Mouse (Mus musculus) testis, adult 2 months (tissue): ENCODE results near the gene Ctdspl2.
A peak's percentile ranks its signal among the peaks of the same experiment; 100 is the strongest.

Experiments used
- CTCF ChIP-seq: fragments of 200-500 bp; IDR thresholded peaks from 2 replicates; pipeline ENCODE4 v1.5.1; 2012; ENCODE audit warnings: low read depth, mild to moderate bottlenecking, inconsistent platforms, low read length, moderate library complexity; ENCODE audit not compliant: control insufficient read depth, insufficient read depth, insufficient replicate concordance
- POLR2A ChIP-seq: fragments of 200-500 bp; IDR thresholded peaks from 2 replicates; pipeline ENCODE4 v1.6.1; 2012; ENCODE audit warnings: low read depth, mild to moderate bottlenecking, inconsistent platforms, low read length, moderate library complexity; ENCODE audit not compliant: control insufficient read depth

- peak; percentile 96 for TF ChIP-seq POLR2A
- TF ChIP-seq CTCF: peak; percentile 10; the same call in 1 of the 2 replicates
Observed at GRCm38 (mm10) chr2:122027862-122028755, 72.3 kb downstream of the Ctdspl2 start, which contains the start of gene Eif3j1.
